Mouse (Mus musculus) spleen, postnatal 36 days (tissue): Measurements from ENCODE around the gene Natd1.

Source experiments
- DNase-seq, 2 experiments: peaks; one replicate each; pipeline ENCODE4 v3.0.0; 2022; ENCODE audit warnings: low spot score in 2 of 2, mixed read lengths in 1 of 2

Natd1 gene

GRCm38 (mm10) chr11:60914491-60914890 is at the start of gene Natd1:
Gene Natd1, minus strand, starts transcription at chr11:60914750.
- no peak for DNase-seq

DNA sequence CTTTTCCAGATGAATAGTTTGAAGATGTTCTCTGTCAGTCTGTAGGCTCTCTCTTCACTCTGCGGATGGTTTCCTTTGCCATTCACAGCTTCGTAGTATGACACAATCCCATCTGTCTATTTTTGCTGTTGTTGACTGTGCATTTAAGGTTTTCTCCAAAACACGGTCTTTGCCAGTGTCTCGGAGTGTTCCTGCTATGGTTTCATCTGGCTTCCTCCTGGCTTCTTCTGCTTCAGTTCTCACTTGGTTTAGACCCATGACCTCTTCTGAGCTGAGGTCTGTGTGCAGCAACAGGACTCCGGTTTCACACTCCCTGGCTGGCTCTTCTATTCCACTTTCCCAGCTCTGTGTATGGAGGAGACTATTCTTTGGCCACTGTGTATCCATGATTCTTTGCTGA is 48.2 kb upstream of the Natd1 start:
- no peak for DNase-seq

- no peak for DNase-seq
Measured at GRCm38 (mm10) chr11:60961176-60961575, 46.6 kb upstream of the Natd1 start.

DNA sequence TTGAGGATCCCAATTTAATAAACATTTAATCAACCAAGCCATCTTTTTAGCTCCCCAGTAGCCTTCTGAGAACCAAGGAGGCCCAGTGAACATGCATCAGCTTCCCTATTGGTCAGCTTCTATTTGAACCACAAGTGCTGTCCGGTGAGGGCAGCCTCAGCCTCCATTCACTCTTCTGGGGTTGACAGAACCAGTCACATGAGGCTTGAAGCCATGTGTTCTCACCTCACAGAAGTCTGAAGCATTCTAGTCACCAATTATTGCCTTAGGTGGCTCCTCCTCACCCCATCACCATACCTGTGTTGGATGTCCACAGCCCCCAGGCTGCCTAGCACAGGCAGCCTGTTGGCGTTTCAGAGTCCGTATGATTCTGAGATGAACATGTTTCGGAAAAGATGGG is 44.4 kb upstream of the Natd1 start:
- DNase-seq = no peak

DNA sequence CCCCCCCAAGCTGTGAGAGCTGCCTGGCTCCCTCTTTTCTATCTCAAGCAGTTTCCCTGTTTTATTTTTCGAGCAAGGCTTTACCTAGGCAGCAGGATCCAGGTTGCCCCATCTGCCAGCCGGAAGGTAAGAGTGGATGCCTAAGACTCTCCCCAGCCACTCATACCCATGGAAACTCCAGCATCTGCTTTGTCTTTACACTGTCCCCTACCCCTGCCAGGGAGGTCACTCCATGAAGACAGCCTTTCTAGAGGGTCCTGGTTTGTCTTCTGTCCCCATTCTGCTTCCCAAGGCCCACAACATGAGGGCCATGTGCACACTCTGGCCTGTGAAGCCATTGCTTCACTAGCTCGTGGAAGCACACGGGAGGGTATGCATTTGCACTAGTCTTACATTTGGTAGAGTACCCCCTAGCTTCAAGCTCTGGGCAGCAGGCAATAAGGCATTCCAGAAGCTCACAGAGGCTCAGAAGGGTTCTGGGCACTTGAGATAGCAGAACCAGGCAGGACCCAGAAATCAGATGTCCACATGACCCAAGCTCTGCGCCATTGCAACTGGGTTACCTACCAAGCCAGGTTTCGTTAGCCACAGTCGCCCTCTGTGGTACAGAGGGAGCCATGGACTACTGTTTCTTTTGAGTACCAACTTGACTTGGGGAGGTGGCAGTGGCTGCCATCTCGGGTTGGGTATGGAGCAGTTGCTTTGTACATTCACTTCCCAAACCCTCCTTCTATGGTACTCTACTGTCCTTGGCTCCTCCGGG is 41.3 kb upstream of the Natd1 start:
- DNase-seq = no peak

- no peak for DNase-seq
Measured at GRCm38 (mm10) chr11:60954255-60955104, 39.9 kb upstream of the Natd1 start.

GRCm38 (mm10) chr11:60953803-60954202 is 39.3 kb upstream of the Natd1 start:
- DNase-seq = peak; percentile 75 to 78

GRCm38 (mm10) chr11:60952986-60953385 is 38.4 kb upstream of the Natd1 start:
- DNase-seq = no peak

DNA sequence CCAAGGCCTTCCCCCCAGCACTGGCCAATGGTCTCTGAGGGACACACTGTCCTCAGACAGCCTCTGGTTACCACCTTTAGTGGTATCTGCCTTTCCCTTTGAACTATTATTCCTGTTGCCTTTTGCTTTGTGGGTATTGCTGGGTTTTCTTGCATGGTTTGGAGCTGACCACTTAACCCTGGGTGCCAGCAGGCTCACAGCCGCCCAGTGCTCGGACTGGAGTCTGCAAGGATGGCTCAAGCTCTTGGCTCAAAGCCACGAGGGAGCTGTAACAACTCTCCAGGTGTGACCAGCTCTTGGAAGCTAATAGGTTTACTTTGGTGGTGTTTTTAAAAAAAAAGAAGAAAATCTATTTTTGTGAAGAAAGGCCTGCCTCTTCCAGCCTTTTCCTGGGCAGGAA is 37.8 kb upstream of the Natd1 start:
- no peak for DNase-seq

DNA sequence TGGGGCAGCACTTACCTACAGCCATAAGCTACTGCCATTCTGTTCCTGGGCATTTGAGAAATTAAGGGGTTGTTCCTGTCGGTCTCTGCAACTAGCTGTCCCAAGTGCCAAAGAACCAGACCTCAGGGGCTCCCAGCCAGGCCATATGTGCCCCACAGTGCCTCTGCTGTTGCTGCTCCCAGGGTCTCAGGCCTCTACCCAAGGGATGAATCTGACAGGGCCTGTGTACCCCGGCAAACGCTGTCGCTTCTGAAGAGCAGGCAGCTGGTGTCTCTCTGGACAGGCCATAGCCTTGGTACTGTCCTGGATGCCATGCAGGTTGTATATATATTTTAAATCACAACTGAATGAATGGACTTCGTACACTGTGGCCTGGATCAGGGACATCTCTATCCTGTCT is 37.3 kb upstream of the Natd1 start:
- no peak for DNase-seq

DNA sequence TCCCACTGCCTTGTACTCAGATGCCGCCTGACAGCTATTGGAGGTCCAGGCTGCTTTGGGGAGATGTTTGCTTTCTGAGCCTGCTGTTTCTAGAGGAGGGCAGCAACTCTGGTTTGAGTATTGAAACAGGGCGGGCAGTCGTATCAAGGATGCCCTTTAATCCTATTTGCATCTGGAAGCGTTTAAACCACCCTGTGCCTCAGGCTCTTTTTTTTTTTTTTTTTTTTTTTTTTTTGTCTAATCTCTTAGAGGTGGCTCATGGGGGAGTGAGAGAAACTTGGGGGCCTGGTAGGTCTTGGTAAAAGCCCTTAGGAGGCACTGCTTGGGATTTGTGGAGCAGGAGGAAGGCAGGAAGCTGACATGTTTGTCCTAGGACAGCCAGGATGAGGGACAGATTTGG is 30.5 kb upstream of the Natd1 start:
- DNase-seq = no peak

DNA sequence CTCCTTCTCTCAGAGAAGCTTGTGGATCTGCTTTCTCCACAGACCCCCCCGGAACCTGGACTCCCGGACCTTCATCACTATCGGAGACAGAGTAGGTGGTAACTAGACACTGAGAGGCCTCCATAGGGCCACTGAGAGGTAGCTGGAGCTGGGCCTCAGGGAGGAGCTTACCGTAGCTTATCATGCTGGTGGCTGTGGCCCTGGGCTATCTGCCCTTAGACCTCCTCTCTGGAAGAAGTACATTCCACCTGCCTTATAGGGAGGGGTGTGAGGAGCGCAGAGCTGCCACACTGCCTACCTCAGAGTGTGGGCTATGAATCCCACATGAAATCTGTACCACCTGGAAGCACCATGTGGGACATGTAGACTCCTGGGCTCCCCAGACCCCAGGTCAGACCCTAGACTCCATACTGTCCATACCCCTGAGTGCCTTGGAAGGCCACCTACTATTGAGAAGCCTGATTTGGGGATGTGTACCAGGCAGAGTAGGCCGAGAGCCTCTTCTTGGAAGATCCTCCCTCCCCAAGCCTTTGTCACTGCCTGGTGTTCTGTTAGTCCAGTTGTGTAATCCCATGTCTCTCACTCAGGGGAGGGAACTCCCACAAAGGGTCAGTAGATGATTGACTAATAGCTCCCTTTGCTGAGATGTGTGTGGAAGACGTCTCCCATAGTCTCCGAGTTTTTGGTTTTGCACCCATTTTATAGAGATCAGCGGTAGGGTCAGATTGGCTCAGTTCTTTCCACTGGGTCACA is 27.9 kb upstream of the Natd1 start:
- no peak for DNase-seq

DNA sequence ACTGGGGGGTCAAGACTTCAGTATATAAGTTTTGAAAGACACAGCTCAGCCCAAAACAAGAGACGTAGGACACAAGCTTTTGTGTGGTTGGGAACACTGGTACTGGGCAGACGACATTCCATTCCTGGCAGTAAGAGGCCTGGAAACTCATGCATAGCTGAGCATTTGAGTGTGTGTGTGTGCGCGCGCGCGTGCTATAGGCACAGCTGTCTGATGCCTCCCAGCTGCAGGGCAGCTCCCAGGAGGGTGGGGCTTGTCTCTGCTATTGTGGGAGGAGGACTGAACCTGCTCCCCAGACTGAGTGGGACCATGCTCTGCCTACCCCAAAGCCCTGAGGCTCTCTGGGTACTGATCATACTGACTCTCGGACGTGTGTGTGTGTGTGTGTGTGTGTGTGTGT is 26.8 kb upstream of the Natd1 start:
- DNase-seq = no peak

- no peak for DNase-seq
Measured at GRCm38 (mm10) chr11:60940501-60940900, 26.0 kb upstream of the Natd1 start.

DNA sequence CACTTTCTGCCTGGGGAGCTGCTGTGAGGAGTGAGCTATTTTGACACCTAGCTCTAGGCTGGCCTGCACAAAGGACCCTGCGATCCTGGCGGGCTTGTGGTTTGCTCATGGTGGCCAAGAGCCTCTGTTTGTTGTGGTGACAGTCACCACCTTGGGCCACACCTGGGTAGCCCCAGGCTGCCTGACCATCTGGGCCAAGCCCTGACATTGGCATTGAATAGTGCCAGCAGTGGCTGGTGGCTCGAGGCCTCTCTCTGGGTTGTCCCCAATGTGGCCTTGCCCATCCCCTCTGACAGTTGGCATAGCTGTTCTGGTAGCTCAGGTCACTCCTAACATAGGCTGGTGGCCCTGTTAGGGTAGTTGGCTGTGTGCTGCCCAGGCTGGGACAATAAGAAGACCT is 24.9 kb upstream of the Natd1 start:
- DNase-seq = no peak

GRCm38 (mm10) chr11:60937611-60938010 is 23.1 kb upstream of the Natd1 start:
- no peak for DNase-seq

GRCm38 (mm10) chr11:60935975-60936373 is 21.4 kb upstream of the Natd1 start:
- DNase-seq = no peak

- peak; percentile 73 to 80 for DNase-seq
Measured at GRCm38 (mm10) chr11:60935326-60935974, 20.9 kb upstream of the Natd1 start.

DNA sequence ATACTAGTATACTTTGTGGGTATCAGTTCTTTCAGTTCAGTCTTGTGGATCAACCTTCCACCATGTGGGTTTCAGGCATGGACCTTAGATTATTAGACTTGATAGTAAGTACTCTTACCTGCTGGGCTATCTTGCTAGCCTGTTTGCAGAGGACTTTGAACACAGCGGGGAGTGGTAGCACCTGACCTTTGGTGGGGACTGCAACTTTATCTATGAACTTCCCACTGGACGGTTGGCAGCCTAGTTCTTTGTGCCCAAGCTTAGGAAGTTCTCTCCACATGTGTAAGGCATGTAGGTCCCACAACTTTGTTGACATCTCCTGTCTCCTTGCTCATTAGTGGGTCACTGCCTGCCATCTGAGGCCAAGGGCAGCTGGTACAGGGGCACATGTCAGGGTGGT is 20.2 kb upstream of the Natd1 start:
- DNase-seq = no peak

DNA sequence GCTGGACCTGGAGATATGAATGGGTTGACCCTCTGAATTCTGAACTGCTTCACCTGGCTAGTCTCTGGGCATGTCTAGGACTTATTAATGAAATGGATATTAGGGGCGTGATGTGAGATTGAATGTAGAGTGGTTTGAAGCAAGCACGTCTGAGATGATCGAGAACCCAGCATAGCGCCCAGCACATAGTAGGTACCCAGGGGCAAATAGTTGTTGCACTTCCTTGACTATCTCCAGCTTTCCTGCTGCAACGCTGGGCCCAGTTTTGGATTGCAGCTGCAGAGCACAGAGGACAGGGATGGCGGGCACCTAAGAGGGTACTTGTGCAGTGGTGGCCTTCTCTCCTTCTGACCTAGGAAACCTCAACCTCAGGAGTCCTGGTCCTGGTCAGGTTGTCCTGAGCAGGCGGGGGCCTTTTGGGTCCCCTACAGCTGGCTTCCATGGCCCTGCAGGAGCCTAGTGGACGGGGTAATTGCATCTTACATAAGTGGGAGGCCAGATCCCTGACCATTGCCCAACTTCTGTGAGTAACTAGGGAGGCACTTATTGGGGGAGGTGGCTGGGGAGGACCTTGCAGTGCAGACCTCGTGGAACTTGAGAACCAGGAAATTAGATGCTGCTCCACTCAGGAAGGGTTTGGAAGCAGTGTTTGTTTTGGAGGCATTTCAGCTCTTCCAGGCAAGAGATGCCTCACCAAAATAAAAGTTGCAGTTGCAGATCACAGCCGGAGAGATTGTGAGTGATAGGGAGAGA is 18.8 kb upstream of the Natd1 start:
- no peak for DNase-seq

DNA sequence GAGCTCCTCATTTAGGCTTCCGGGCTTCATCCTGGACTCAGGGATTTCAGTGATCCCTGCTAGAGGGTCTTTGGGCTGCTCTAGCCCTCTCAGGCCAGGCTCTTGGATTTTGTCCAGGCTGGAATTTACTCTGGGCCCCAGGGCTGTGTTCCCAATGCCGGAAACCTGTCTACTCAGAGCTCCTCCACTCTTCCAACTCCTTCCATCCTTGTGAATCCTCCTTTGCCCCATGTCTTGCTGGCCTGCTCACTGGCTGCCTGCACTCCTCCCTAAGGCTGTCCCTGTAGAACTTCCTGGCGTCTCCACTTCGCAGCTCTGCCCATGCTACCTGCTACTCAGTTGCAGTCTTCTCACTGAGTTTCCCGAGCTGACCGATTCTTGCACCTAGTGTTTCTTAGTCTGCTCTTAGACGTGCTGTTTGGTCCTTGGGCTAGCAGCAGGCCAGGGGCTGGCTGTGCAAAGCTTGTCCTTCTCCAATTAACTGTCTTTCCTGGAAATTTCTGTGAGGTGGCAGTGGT is 18.0 kb upstream of the Natd1 start:
- no peak for DNase-seq
